Mouse (Mus musculus) heart, embryonic 11.5 days (tissue): Measurements from ENCODE around the gene Ppm1h. TPM values are rescaled to one million over a fixed set of nuclear protein-coding genes. Genes with fewer than 3 reads are reported as not detected.
"Not testable (repeated sequence)": the region's sequence is repeated elsewhere in the genome, so short reads cannot be mapped to it uniquely, and the experiment has no call there.

Source experiments
- ATAC-seq: fragments of 200-750 bp; cut with Nextera tagmentation; replicated peaks from 2 replicates; pipeline ENCODE4 v1.8.0; 2017; ENCODE audit warnings: moderate library complexity; ENCODE audit not compliant: insufficient number of reproducible peaks, low FRiP score, low TSS enrichment
- H3K27ac ChIP-seq: fragments of 300-500 bp; sonication (generic); 2 replicates; pipeline ENCODE4 v1.5.1; 2014; ENCODE audit warnings: mild to moderate bottlenecking, low read depth, low read length
- H3K27me3 ChIP-seq: fragments of 300-500 bp; sonication (generic); 2 replicates; pipeline ENCODE4 v1.6.1; 2014; ENCODE audit warnings: mild to moderate bottlenecking, low read length, mixed read lengths; ENCODE audit not compliant: control insufficient read depth, insufficient read depth
- H3K36me3 ChIP-seq: fragments of 300-500 bp; sonication (generic); 2 replicates; pipeline ENCODE4 v1.6.1; 2014; ENCODE audit warnings: mild to moderate bottlenecking, low read length, moderate library complexity, mixed read lengths; ENCODE audit not compliant: control insufficient read depth, insufficient read depth
- H3K4me1 ChIP-seq: fragments of 300-500 bp; sonication (generic); 2 replicates; pipeline ENCODE4 v1.6.1; 2014; ENCODE audit warnings: low read length; ENCODE audit not compliant: control insufficient read depth, insufficient read depth
- H3K4me2 ChIP-seq: fragments of 300-500 bp; sonication (generic); 2 replicates; pipeline ENCODE4 v1.6.1; 2014; ENCODE audit warnings: mild to moderate bottlenecking, moderate library complexity
- H3K4me3 ChIP-seq: fragments of 300-500 bp; sonication (generic); 2 replicates; pipeline ENCODE4 v1.5.1; 2014; ENCODE audit warnings: low read depth, low read length
- H3K9ac ChIP-seq: fragments of 300-500 bp; sonication (generic); 2 replicates; pipeline ENCODE4 v1.6.1; 2014; ENCODE audit warnings: mild to moderate bottlenecking, low read depth, low read length, moderate library complexity
- H3K9me3 ChIP-seq: fragments of 300-500 bp; sonication (generic); replicated peaks from 2 replicates; pipeline ENCODE4 v1.6.1; 2016; ENCODE audit warnings: low read length; ENCODE audit not compliant: control insufficient read depth
- WGBS: fragments of 180-500 bp; shearing (Covaris S2); extraction: QIAGEN DNeasy Blood & Tissue Kit; methylation state at CpG from one replicate; pipeline ENCODE4 v1.1.7; 2014; ENCODE audit not compliant: insufficient replicate concordance; 5-methylcytosine and 5-hydroxymethylcytosine counted together
- polyA plus RNA-seq: library from polyadenylated mRNA; unstranded; fragments of >200 nt; fragmentation: Nextera tagmentation; extraction: Ambion mirVana; gene quantifications from 2 replicates; pipeline ENCODE4 v1.2.1, GENCODE M21; 2014

Gene Ppm1h
- polyA plus RNA-seq, 1 experiment from 2014 or later: 3.9 TPM

GRCm38 (mm10) chr10:122918754-122919153, 240.2 kb downstream of the Ppm1h start:
- Histone ChIP-seq H3K4me1 (no peaks in the 10 kb centered on the region), H3K27ac (no peak overlapping the region), H3K9ac (no peak overlapping the region), H3K4me2 (no peak overlapping the region), H3K36me3 (no peaks in the 10 kb centered on the region), H3K4me3 (no peak overlapping the region), H3K27me3 (no peaks in the 10 kb centered on the region), H3K9me3 (no peaks in the 10 kb centered on the region)
- 81% methylated on average over 5 of the region's 5 CpGs for WGBS
- ATAC-seq: no peak

GRCm38 (mm10) chr10:122919416-122919815, 240.9 kb downstream of the Ppm1h start:
- WGBS: 83% methylated on average over 2 of the region's 2 CpGs
- ATAC-seq: no peak
- no peaks in the 10 kb centered on the region for H3K36me3 ChIP-seq
- no peak overlapping the region for H3K9ac ChIP-seq
- no peaks in the 10 kb centered on the region for H3K9me3 ChIP-seq
- H3K27ac ChIP-seq: no peak overlapping the region
- no peak overlapping the region for H3K4me3 ChIP-seq
- no peaks in the 10 kb centered on the region for H3K4me1 ChIP-seq
- H3K4me2 ChIP-seq: no peak overlapping the region
- no peaks in the 10 kb centered on the region for H3K27me3 ChIP-seq

- H3K4me3 ChIP-seq: no peak overlapping the region
- H3K9me3 ChIP-seq: no peaks in the 10 kb centered on the region
- no peak for ATAC-seq
- no peak overlapping the region for H3K4me2 ChIP-seq
- WGBS: 83% methylated on average over 11 of the region's 11 CpGs
- no peak overlapping the region for H3K9ac ChIP-seq
- H3K27me3 ChIP-seq: no peaks in the 10 kb centered on the region
- no peaks in the 10 kb centered on the region for H3K36me3 ChIP-seq
- H3K4me1 ChIP-seq: no peaks in the 10 kb centered on the region
- H3K27ac ChIP-seq: no peak overlapping the region
Observed at GRCm38 (mm10) chr10:122920218-122920795, 241.7 kb downstream of the Ppm1h start.

GRCm38 (mm10) chr10:122922226-122922625, 243.7 kb downstream of the Ppm1h start:
- Histone ChIP-seq H3K4me2 (no peak overlapping the region), H3K9me3 (no peaks in the 10 kb centered on the region), H3K27ac (no peak overlapping the region), H3K4me3 (no peak overlapping the region), H3K27me3 (no peaks in the 10 kb centered on the region), H3K4me1 (no peaks in the 10 kb centered on the region), H3K36me3 (no peaks in the 10 kb centered on the region), H3K9ac (no peak overlapping the region)
- WGBS: 27% methylated on average over 7 of the region's 7 CpGs
- 0 out of 2 replicates have a peak, but pooled peaks have one; percentile 22 for ATAC-seq

- ATAC-seq, H3K4me2 ChIP-seq, H3K4me3 ChIP-seq, H3K9ac ChIP-seq, H3K27me3 ChIP-seq, H3K36me3 ChIP-seq, H3K4me1 ChIP-seq, H3K27ac ChIP-seq, H3K9me3 ChIP-seq: not testable (repeated sequence)
- 60% methylated on average over 5 of the region's 5 CpGs for WGBS
Observed at GRCm38 (mm10) chr10:122924571-122924970, 246.0 kb downstream of the Ppm1h start.

- no peak for ATAC-seq
- peaks cover 13% of the 10 kb centered on the region for H3K4me1 ChIP-seq
- WGBS: 79% methylated on average over 4 of the region's 4 CpGs
- H3K9me3 ChIP-seq: no peaks in the 10 kb centered on the region
- H3K9ac ChIP-seq: no peak overlapping the region
- H3K36me3 ChIP-seq: no peaks in the 10 kb centered on the region
- H3K27ac ChIP-seq: no peak overlapping the region
- no peak overlapping the region for H3K4me2 ChIP-seq
- no peaks in the 10 kb centered on the region for H3K27me3 ChIP-seq
- no peak overlapping the region for H3K4me3 ChIP-seq
Observed at GRCm38 (mm10) chr10:122926275-122926674, 247.7 kb downstream of the Ppm1h start.

- Histone ChIP-seq H3K9ac (no peak overlapping the region), H3K4me3 (no peak overlapping the region), H3K27me3 (no peaks in the 10 kb centered on the region), H3K36me3 (no peaks in the 10 kb centered on the region), H3K4me2 (no peak overlapping the region), H3K4me1 (peaks cover 30% of the 10 kb centered on the region), H3K27ac (no peak overlapping the region), H3K9me3 (no peaks in the 10 kb centered on the region)
- 68% methylated on average over 4 of the region's 4 CpGs for WGBS
- no peak for ATAC-seq
Observed at GRCm38 (mm10) chr10:122930520-122930919, 252.0 kb downstream of the Ppm1h start.

GRCm38 (mm10) chr10:122931193-122931832, 252.8 kb downstream of the Ppm1h start:
- peak overlapping the region; percentile 34 for H3K4me2 ChIP-seq
- ATAC-seq: no peak; the same call in 1 of the 2 replicates
- 0 out of 2 replicates have a peak overlapping the region, but pooled peaks have one; percentile 28 for H3K9ac ChIP-seq
- whole genome bisulfite sequencing: 18% methylated on average over 13 of the region's 13 CpGs
- H3K27ac ChIP-seq: no peak overlapping the region; the same call in 1 of the 2 replicates
- H3K36me3 ChIP-seq: no peaks in the 10 kb centered on the region
- peaks cover 30% of the 10 kb centered on the region for H3K4me1 ChIP-seq
- no peaks in the 10 kb centered on the region for H3K27me3 ChIP-seq
- no peak overlapping the region for H3K4me3 ChIP-seq
- no peaks in the 10 kb centered on the region for H3K9me3 ChIP-seq
